Mouse (Mus musculus) urinary bladder, adult 2 months (tissue): ENCODE measurements around the gene Tnfsfm13. TPM values are rescaled to one million over a fixed set of nuclear protein-coding genes. Genes with fewer than 3 reads are reported as not detected.

Experiments
- DNase-seq: peaks from one replicate; pipeline ENCODE4 v3.0.0; 2022; ENCODE audit warnings: low spot score
- polyA plus RNA-seq: library from polyadenylated mRNA; depleted of rRNA; stranded (reverse); fragments of >200 nt; gene quantifications from 2 replicates; pipeline ENCODE4 v1.2.3, GENCODE M21; 2012; rRNA removed

Gene Tnfsfm13
- polyA plus RNA-seq, 1 experiment, result 10.0 TPM

DNA sequence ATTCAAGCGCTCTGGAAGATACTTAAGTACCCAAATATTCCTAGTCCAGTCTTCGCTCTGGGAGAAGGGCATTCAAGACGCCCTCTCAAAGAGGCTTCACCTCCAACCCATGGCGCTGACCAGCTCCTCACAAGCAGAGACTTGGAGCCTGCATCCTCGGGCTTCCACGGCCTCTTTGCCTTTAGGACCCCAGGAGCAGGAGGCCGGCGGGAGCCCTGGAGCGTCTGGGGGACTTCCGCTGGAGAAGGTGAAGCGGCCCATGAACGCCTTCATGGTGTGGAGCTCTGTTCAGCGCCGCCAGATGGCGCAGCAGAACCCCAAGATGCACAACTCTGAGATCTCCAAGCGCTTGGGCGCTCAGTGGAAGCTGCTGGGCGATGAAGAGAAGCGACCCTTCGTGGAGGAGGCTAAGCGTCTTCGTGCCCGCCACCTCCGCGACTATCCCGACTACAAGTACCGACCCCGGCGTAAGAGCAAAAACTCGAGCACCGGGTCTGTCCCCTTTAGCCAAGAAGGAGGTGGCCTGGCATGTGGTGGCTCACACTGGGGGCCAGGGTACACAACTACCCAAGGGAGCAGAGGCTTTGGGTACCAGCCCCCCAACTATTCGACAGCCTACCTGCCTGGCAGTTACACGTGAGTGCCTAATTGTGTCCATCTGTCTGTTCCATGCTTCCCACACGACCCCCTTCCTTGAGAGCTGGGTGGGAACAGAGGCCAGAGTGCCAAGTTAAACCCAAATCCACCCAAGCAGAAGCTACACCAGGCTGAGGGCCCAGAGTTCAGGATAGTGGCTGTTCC, 40.4 kb downstream of the Tnfsfm13 start, which contains the start of gene Sox15:
Gene Sox15, plus strand, starts transcription at position 51 of the 801 bp plus-strand sequence.
- DNase-seq, result peak; percentile 69

DNA sequence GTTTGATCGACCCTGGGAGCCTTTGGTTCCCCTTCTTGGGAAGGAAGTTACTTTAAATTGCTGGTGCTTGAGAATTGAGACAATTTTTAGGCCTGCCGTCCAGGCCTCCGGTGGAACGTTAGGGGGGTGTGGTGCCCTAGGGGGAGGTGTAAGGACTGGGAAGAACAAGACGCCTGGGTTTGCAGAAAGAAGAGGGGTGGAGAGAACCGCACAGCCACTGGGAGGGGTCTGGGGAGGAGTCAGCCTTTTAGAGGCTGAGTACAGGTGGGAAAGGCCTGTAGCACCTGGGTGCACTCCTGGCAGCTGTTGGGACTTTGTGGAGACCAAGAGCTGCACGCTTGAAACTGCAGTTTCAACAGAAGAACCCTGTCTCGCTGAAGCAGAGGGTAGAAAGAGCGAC, 41.1 kb downstream of the Tnfsfm13 start:
- no peak for DNase-seq

DNA sequence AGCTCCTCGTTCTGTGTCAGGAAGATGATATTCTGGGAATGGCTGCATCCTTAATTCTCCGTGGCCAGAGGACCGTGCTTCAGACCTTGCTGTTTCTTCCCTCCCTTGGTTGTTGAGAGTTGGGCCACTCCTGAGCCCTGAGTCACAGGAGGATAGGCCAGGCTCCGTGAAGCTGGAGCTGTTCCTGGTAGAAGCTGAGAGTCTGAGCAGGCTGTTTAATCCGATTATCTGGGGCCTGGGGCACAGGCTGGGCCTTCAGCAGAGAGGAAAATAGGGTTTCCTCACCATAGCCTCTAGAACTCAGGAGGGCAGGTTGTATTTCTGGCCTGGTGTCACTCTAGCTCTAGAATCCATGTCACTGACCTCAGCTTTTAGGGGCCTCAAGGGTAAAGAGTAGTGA, 42.5 kb downstream of the Tnfsfm13 start:
- DNase-seq, result no peak

DNA sequence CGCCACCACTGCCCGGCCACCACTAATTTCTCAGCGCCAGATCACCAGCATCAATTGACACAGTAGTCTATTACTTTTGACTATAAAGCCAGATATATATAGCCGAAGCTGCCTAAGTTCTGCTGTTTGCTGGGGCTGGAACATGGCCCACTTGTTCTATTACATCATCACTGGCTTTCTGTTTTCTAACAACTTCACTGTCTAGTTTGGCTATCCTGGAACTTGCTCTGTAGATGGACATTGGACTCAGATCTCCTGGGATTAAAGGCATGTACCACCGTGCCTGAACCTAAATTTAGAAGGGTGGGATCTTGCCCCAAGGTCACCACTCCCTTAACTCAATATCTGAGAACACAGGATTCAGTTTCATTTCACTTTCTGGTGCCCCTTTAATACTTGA, 50.0 kb downstream of the Tnfsfm13 start:
- DNase-seq, result no peak

DNA sequence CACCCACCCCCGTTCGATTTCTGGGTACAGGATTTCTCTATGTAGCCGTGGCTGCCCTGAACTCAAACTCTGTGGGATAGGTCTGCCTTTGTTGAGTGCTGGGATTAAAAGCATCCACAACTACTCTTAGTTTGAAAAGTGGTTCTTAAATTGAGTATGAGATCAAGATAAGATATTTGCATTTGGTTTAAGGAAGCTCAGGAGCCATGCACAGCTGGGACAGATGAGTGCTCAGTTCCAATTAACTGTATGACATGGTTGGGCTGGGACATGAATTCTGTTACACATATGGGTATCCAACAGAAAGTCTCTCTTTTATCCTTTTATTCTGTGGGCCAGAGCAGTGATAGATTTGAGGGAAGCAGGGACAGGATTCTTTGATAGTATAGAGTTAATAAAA, 60.4 kb downstream of the Tnfsfm13 start:
- no peak for DNase-seq

DNA sequence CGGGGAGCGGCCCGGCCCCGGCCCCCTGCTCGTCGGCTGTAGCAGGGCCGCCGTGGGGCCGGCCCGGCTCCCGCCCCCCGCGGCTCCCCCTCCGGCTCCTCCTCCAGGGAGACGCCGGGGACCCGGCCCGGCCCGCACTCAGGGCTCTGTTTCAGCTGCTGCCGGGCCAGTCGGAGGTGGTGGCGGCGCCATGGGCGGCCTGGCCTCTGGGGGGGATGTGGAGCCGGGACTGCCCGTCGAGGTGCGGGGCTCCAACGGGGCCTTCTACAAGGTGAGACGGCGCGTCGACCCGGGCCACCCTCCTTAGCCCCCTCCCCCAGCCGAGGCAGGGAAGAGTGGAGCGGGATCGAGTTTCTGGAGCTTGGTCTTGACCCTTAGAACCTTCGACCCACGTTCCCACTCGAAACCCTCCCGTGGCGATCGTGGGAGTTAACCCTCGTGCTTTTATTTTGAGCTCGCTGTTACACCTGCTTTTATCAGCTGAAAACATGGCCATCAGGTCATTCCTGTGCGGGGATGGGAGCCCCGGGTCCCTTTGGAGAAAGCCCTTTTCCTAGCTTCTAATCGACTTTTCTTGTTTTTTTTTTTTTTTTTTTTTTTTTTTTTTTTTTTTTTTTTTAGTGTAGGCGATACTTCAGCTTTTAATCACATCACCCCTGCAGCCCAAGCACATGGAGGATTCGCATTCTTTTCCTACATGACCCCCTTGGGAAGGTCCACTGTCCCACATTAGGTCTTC, 62.6 kb downstream of the Tnfsfm13 start:
- no peak for DNase-seq

Other genes starting within 250 kb of the Tnfsfm13 start
- 0.19 and 0.22 TPM in 2 replicates for gene Dnah2, start 147.0 kb downstream of the Tnfsfm13 start, polyA plus RNA-seq
- 0.99 and 1.1 TPM in 2 replicates for gene Efnb3, start 135.9 kb downstream of the Tnfsfm13 start, polyA plus RNA-seq
- 7.2 and 7.3 TPM in 2 replicates for gene Wrap53, start 115.8 kb downstream of the Tnfsfm13 start, polyA plus RNA-seq
- gene Trp53, start 115.7 kb downstream of the Tnfsfm13 start, polyA plus RNA-seq, result 77.8 and 85.8 TPM in 2 replicates
- 23.5 and 46.2 TPM in 2 replicates for gene Atp1b2, start 90.2 kb downstream of the Tnfsfm13 start, polyA plus RNA-seq
- not detected in 2 replicates for gene Shbg, start 78.2 kb downstream of the Tnfsfm13 start, polyA plus RNA-seq
- gene Sat2, start 74.1 kb downstream of the Tnfsfm13 start, polyA plus RNA-seq, result 18.4 and 19.5 TPM in 2 replicates
- gene Fxr2, start 63.1 kb downstream of the Tnfsfm13 start, polyA plus RNA-seq, result 74.8 and 85.8 TPM in 2 replicates
- gene Sox15, start 40.8 kb downstream of the Tnfsfm13 start, polyA plus RNA-seq, result 33.7 and 43.5 TPM in 2 replicates
- gene Mpdu1, start 33.5 kb downstream of the Tnfsfm13 start, polyA plus RNA-seq, result 62.0 and 86.7 TPM in 2 replicates
- gene Cd68, start 29.9 kb downstream of the Tnfsfm13 start, polyA plus RNA-seq, result 20.5 and 24.9 TPM in 2 replicates
- gene Eif4a1, start 23.7 kb downstream of the Tnfsfm13 start, polyA plus RNA-seq, result 461 and 554 TPM in 2 replicates
- gene Senp3, start 14.0 kb downstream of the Tnfsfm13 start, polyA plus RNA-seq, result 83.4 and 108 TPM in 2 replicates
- gene Tnfsf13, start 10.3 kb downstream of the Tnfsfm13 start, polyA plus RNA-seq, result 5.1 and 6.8 TPM in 2 replicates
- 85.4 and 87.0 TPM in 2 replicates for gene Tnfsf12, start 249 bp downstream of the Tnfsfm13 start, polyA plus RNA-seq
- 9.4 and 24.4 TPM in 2 replicates for gene Polr2a, start 62.5 kb upstream of the Tnfsfm13 start, polyA plus RNA-seq
- gene Slc35g3, start 65.9 kb upstream of the Tnfsfm13 start, polyA plus RNA-seq, result 0.07 TPM in 1 of 2 replicates, not detected in the other
- 35.6 and 46.1 TPM in 2 replicates for gene Zbtb4, start 69.8 kb upstream of the Tnfsfm13 start, polyA plus RNA-seq
- gene Chrnb1, start 99.8 kb upstream of the Tnfsfm13 start, polyA plus RNA-seq, result 15.6 and 25.0 TPM in 2 replicates
- gene Fgf11, start 105.8 kb upstream of the Tnfsfm13 start, polyA plus RNA-seq, result 6.3 and 7.2 TPM in 2 replicates
- gene Tmem102, start 109.5 kb upstream of the Tnfsfm13 start, polyA plus RNA-seq, result 11.5 and 13.2 TPM in 2 replicates
- gene Gm39566, start 119.2 kb upstream of the Tnfsfm13 start, polyA plus RNA-seq, result not detected in 2 replicates
- gene Spem2, start 122.4 kb upstream of the Tnfsfm13 start, polyA plus RNA-seq, result not detected in 2 replicates
- 0.55 and 0.71 TPM in 2 replicates for gene Spem1, start 126.1 kb upstream of the Tnfsfm13 start, polyA plus RNA-seq
- gene Nlgn2, start 141.7 kb upstream of the Tnfsfm13 start, polyA plus RNA-seq, result 18.3 and 27.7 TPM in 2 replicates
- gene Tmem256, start 142.4 kb upstream of the Tnfsfm13 start, polyA plus RNA-seq, result 202 and 261 TPM in 2 replicates
- gene Plscr3, start 150.3 kb upstream of the Tnfsfm13 start, polyA plus RNA-seq, result 104 and 110 TPM in 2 replicates
- 15.2 and 15.4 TPM in 2 replicates for gene Tnk1, start 162.6 kb upstream of the Tnfsfm13 start, polyA plus RNA-seq
- not detected in 2 replicates for gene Tmem95, start 181.9 kb upstream of the Tnfsfm13 start, polyA plus RNA-seq
- 11.8 and 13.8 TPM in 2 replicates for gene Kctd11, start 185.3 kb upstream of the Tnfsfm13 start, polyA plus RNA-seq
- 2.0 and 2.5 TPM in 2 replicates for gene Acap1, start 199.4 kb upstream of the Tnfsfm13 start, polyA plus RNA-seq
- 1.1 and 1.3 TPM in 2 replicates for gene 2810408A11Rik, start 204.9 kb upstream of the Tnfsfm13 start, polyA plus RNA-seq
- 43.4 and 47.8 TPM in 2 replicates for gene Neurl4, start 205.0 kb upstream of the Tnfsfm13 start, polyA plus RNA-seq
- 56.3 and 63.2 TPM in 2 replicates for gene Gps2, start 217.8 kb upstream of the Tnfsfm13 start, polyA plus RNA-seq
- 565 and 624 TPM in 2 replicates for gene Eif5a, start 225.9 kb upstream of the Tnfsfm13 start, polyA plus RNA-seq
- 3.7 and 6.2 TPM in 2 replicates for gene Ybx2, start 239.7 kb upstream of the Tnfsfm13 start, polyA plus RNA-seq